Mouse (Mus musculus): ENCODE results near the gene Gm9736. TPM values are rescaled to one million over a fixed set of nuclear protein-coding genes. Genes with fewer than 3 reads are reported as not detected.
"Not testable (repeated sequence)": the region's sequence is repeated elsewhere in the genome, so short reads cannot be mapped to it uniquely, and the experiment has no call there.

Gm9736 gene
- polyA plus RNA-seq (2016; fragmentation: Nextera tagmentation; extraction: Ambion mirVana), result not detected in 2 replicates

DNA sequence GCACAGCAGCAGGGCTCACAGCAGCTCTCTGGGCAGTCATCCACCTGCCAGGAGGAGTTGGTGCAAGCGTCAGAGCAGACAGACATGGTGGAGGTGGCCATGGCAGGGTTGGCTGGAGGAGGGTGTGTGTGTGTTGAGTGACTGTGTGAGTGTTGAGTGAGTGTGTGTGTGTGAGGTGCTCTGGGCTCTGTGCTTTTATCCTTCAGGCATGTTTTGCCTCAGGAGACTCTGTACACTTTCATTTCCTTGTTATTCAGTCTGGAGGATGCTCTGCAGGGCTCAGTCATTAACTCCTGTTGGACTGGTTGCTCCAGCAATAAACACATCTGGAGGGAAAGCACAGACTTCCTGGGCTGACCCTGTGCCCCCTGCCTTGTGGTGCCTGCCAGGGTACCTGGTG is at the start of gene Gm9736:
Gm9736 (minus strand) TSS at position 101 of the 400 bp plus-strand sequence.
- WGBS, result 82% methylated on average over 1 of the region's 1 CpGs

DNA sequence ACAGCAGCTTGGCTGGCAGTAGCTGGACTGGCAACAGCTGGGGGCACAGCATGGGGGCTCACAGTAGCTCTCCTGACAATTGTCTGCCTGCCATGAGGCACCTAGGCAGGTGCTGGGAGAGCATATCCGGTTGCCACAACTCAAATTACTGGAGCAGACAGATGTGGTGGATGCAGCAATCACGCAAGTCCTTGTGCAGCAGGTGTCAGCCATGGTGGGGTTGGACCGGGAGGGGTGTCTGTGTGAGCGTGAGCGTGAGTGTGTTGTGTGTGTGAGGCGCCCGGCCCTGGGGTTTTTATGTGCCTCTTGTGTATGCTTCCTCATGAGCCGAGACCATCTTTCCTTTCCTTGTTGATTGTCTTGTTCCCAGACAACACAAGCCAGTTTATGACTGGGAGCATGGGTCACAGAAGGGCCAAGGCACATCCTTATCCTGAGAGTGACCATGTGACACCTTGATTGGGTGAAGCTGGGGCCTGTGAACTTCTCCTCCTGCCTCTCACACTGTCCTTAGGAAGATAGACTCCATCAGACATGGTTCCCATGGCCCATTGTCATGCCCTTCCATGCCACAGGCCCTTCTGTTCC is 47.9 kb upstream of the Gm9736 start, which contains the start of gene Gm19668:
Gm19668 (minus strand) TSS at position 213 of the 588 bp plus-strand sequence.
- DNase-seq (ENCODE audit: low spot score), result no peak
- Histone ChIP-seq H3K9me3 (replicated peaks) (no peaks in the 10 kb centered on the region), H3K36me3 (no peaks in the 10 kb centered on the region), H3K4me1 (peaks cover 19% of the 10 kb centered on the region), H3K4me3 (no peak within 1 kb of the TSS), H3K27me3 (ENCODE audit: low read depth, poor library complexity, severe bottlenecking) (no peaks in the 10 kb centered on the region), H3K27ac (replicated peaks) (peak within 1 kb of the TSS; percentile 69)
- 70% methylated on average over 8 of the region's 8 CpGs for WGBS

More for the DNA sequence above, at the start of gene Gm9736:
- not testable (repeated sequence) for H3K36me3 ChIP-seq; H3K9me3 ChIP-seq (replicated peaks); H3K4me3 ChIP-seq; DNase-seq (ENCODE audit: low spot score); H3K4me1 ChIP-seq; H3K27ac ChIP-seq (replicated peaks); H3K27me3 ChIP-seq (ENCODE audit: low read depth, poor library complexity, severe bottlenecking)

DNA sequence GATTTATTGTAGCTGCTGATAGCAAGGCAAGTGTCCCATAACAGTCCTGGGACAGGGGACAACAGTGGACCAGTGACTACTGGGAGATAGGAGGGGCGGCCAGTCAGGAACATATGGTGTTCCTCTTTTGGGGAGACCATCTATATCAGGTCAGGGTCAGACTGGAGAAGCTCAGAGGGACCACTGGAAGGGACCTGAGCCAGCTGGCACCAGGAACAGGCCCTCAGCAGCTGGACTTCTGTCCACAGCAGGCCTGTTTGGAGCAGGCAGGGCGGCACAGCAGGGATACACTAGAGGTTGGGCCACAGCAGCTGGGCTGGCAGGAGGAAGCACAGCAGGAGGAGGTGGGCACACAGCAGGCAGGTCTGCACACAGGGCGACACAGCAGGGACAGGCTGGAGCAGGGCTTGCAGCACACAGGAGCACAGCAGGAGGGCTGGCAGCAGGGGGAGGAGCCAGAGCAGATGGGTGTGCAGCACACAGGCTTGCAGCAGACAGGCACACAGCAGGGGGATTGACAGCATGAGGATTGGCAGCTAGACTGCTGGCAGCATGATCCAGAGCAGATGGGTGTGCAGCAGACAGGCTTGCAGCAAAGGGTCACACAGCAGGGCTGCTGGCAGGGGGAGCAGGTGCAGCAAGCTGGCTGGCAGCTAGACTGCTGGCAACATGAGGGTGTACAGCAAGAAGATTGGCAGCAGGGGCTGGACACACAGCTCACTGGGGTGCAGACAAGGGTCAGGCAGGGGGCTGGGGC is 47.2 kb upstream of the Gm9736 start:
- not testable (repeated sequence) for H3K27me3 ChIP-seq (ENCODE audit: low read depth, poor library complexity, severe bottlenecking); H3K9me3 ChIP-seq (replicated peaks); H3K36me3 ChIP-seq; DNase-seq (ENCODE audit: low spot score); H3K4me3 ChIP-seq
- WGBS, result 32% methylated on average over 3 of the region's 3 CpGs
- peaks cover 21% of the 10 kb centered on the region for H3K4me1 ChIP-seq
- H3K27ac ChIP-seq (replicated peaks), result peak overlapping the region; percentile 69

DNA sequence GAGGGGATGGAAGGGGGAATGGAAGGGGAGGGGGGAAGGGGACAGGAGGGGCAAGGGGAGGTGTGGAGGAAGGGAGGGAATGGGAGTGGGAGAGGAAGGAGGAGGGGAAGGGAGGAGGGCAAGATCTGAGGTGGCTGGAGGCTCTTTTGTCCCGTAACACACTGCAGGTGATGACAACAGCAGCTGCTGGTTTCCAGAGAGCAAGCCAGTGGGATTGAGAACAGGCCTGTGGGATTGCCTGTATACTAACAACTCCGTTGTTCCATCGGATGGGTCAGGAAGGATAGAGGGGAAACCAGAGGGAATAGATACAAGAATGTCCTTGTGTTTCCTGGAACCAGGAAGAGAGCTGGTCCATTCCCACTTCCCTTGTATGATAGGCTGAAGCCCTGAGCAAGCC is 46.5 kb upstream of the Gm9736 start:
- WGBS, result 23% methylated on average over 3 of the region's 3 CpGs
- no peak overlapping the region for H3K4me3 ChIP-seq
- no peaks in the 10 kb centered on the region for H3K9me3 ChIP-seq (replicated peaks)
- H3K4me1 ChIP-seq, result peaks cover 22% of the 10 kb centered on the region
- DNase-seq (ENCODE audit: low spot score), result no peak
- peak overlapping the region; percentile 69 for H3K27ac ChIP-seq (replicated peaks)
- H3K27me3 ChIP-seq (ENCODE audit: low read depth, poor library complexity, severe bottlenecking), result no peaks in the 10 kb centered on the region
- no peaks in the 10 kb centered on the region for H3K36me3 ChIP-seq

DNA sequence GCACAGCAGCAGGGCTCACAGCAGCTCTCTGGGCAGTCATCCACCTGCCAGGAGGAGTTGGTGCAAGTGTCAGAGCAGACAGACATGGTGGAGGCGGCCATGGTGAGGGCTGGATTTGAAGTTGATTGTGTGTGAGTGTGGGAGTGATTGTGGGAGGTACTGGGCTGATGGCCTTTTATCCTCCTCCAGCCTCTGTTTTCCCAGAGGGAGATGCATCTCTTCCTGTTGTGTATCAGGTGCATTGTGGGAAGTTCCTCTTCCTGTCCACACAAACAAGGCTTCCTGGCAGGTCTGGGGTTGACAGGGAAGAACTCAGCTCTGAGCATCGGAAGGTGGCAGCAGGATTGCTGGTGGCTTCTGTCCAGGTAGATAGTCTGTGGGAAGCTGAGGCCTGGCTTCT is 43.8 kb upstream of the Gm9736 start, which contains the start of gene Gm9639:
Gm9639 (minus strand) TSS at position 101 of the 400 bp plus-strand sequence.
- WGBS, result 57% methylated on average over 2 of the region's 2 CpGs
- H3K4me1 ChIP-seq, result peaks cover 22% of the 10 kb centered on the region
- no peaks in the 10 kb centered on the region for H3K36me3 ChIP-seq
- H3K27me3 ChIP-seq (ENCODE audit: low read depth, poor library complexity, severe bottlenecking), result no peaks in the 10 kb centered on the region
- no peaks in the 10 kb centered on the region for H3K9me3 ChIP-seq (replicated peaks)
- no peak for DNase-seq (ENCODE audit: low spot score)
- peak within 1 kb of the TSS; percentile 59 for H3K27ac ChIP-seq (replicated peaks)
- H3K4me3 ChIP-seq, result no peak within 1 kb of the TSS

DNA sequence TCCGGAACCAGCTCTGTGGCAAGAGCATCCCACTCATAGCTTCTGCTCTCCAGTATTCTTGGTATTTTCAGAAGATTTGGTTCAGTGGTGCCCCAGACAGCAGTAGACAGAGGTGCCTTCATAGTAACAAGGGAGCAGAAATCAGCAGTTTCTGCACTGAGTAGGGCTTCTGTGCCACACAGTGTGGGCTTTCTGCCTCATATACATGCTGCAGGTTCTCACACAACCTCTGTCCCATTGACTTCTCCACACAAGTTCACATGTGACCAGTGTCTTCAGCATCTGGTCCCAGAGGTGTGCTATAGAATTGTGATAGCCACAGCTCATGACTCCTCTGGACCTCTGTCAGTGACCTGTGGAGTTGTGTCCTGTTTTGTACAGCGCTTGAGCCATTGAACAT is 37.5 kb upstream of the Gm9736 start:
- Histone ChIP-seq H3K9me3 (replicated peaks) (no peaks in the 10 kb centered on the region), H3K36me3 (no peaks in the 10 kb centered on the region), H3K4me1 (0 out of 2 replicates have a peak, but pooled peaks cover 3% of the 10 kb centered on the region), H3K27me3 (ENCODE audit: low read depth, poor library complexity, severe bottlenecking) (no peaks in the 10 kb centered on the region), H3K4me3 (no peak overlapping the region), H3K27ac (replicated peaks) (no peak overlapping the region)
- no peak for DNase-seq (ENCODE audit: low spot score)
- WGBS, result 85% methylated on average over 2 of the region's 2 CpGs

DNA sequence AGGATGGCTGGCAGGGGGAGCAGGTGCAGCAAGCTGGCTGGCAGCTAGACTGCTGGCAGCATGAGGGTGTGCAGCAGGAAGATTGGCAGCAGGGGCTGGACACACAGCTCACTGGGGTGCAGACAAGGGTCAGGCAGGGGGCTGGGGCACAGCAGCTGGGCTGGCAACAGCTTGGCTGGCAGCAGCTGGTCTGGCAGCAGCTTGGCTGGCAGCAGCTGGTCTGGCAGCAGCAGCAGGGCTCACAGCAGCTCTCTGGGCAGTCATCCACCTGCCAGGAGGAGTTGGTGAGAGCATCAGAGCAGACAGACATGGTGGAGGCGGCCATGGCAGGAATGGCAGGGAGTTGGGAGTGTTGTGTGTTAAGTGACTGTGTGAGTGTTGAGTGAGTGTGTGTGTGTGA is 36.7 kb upstream of the Gm9736 start, which contains the start of gene Gm7137:
Gm7137 (minus strand) TSS at position 325 of the 400 bp plus-strand sequence.
- H3K27me3 ChIP-seq (ENCODE audit: low read depth, poor library complexity, severe bottlenecking); H3K4me3 ChIP-seq; H3K4me1 ChIP-seq; H3K36me3 ChIP-seq; H3K9me3 ChIP-seq (replicated peaks); DNase-seq (ENCODE audit: low spot score); H3K27ac ChIP-seq (replicated peaks): not testable (repeated sequence)
- WGBS, result 53% methylated on average over 1 of the region's 1 CpGs

DNA sequence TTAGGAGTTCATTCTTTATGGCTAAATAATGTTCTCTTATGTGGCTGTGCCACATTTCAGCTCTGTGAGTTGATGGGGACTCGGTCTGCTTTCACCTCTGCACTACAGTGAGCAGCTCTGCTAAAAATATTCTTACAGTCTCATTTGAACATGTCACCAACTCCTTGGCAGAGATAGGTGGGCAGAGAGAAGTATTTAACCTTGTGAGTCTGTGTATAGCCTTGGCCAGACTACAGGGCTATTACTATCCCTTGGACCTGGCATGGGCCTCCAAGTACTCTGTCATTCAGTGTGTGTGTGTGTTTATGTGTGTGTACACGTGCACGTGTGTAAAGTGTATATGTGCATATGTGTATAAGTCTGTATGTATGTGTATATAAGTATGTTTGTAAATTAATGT is 32.2 kb upstream of the Gm9736 start:
- H3K27me3 ChIP-seq (ENCODE audit: low read depth, poor library complexity, severe bottlenecking); H3K4me1 ChIP-seq; H3K27ac ChIP-seq (replicated peaks); H3K4me3 ChIP-seq; DNase-seq (ENCODE audit: low spot score); H3K36me3 ChIP-seq; H3K9me3 ChIP-seq (replicated peaks): not testable (repeated sequence)
- 100% methylated on average over 1 of the region's 3 CpGs for WGBS

DNA sequence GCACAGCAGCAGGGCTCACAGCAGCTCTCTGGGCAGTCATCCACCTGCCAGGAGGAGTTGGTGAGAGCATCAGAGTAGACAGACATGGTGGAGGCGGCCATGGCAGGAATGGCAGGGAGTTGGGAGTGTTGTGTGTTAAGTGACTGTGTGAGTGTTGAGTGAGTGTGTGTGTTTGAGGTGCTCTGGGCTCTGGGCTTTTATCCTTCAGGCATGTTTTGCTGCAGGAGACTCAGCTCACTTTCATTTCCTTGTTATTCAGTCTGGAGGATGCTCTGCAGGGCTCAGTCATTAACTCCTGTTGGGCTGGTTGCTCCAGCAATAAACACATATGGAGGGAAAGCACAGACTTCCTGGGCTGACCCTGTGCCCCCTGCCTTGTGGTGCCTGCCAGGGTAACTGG is 31.3 kb upstream of the Gm9736 start, which contains the start of gene Gm3250:
Gm3250 (minus strand) TSS at position 101 of the 400 bp plus-strand sequence.
- H3K9me3 ChIP-seq (replicated peaks); H3K4me1 ChIP-seq; H3K27ac ChIP-seq (replicated peaks); DNase-seq (ENCODE audit: low spot score); H3K36me3 ChIP-seq; H3K27me3 ChIP-seq (ENCODE audit: low read depth, poor library complexity, severe bottlenecking); H3K4me3 ChIP-seq: not testable (repeated sequence)
- WGBS, result no CpG with 5 or more reads among the region's 1 CpGs

DNA sequence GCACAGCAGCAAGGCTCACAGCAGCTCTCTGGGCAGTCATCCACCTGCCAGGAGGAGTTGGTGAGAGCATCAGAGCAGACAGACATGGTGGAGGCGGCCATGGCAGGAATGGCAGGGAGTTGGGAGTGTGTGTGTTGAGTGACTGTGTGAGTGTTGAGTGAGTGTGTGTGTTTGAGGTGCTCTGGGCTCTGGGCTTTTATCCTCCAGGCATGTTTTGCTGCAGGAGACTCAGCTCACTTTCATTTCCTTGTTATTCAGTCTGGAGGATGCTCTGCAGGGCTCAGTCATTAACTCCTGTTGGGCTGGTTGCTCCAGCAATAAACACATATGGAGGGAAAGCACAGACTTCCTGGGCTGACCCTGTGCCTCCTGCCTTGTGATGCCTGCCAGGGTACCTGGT is 25.7 kb upstream of the Gm9736 start, which contains the start of gene Gm7138:
Gm7138 (minus strand) TSS at position 101 of the 400 bp plus-strand sequence.
- H3K9me3 ChIP-seq (replicated peaks); H3K4me3 ChIP-seq; DNase-seq (ENCODE audit: low spot score); H3K4me1 ChIP-seq; H3K27me3 ChIP-seq (ENCODE audit: low read depth, poor library complexity, severe bottlenecking); H3K27ac ChIP-seq (replicated peaks); H3K36me3 ChIP-seq: not testable (repeated sequence)
- 59% methylated on average over 1 of the region's 1 CpGs for WGBS

DNA sequence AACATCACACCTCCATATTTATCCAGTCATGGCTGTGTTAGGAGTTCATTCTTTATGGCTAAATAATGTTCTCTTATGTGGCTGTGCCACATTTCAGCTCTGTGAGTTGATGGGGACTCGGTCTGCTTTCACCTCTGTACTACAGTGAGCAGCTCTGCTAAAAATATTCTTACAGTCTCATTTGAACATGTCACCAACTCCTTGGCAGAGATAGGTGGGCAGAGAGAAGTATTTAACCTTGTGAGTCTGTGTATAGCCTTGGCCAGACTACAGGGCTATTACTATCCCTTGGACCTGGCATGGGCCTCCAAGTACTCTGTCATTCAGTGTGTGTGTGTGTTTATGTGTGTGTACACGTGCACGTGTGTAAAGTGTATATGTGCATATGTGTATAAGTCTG is 21.0 kb upstream of the Gm9736 start:
- H3K9me3 ChIP-seq (replicated peaks); H3K4me1 ChIP-seq; DNase-seq (ENCODE audit: low spot score); H3K4me3 ChIP-seq; H3K36me3 ChIP-seq; H3K27ac ChIP-seq (replicated peaks); H3K27me3 ChIP-seq (ENCODE audit: low read depth, poor library complexity, severe bottlenecking): not testable (repeated sequence)
- WGBS, result 83% methylated on average over 2 of the region's 3 CpGs

DNA sequence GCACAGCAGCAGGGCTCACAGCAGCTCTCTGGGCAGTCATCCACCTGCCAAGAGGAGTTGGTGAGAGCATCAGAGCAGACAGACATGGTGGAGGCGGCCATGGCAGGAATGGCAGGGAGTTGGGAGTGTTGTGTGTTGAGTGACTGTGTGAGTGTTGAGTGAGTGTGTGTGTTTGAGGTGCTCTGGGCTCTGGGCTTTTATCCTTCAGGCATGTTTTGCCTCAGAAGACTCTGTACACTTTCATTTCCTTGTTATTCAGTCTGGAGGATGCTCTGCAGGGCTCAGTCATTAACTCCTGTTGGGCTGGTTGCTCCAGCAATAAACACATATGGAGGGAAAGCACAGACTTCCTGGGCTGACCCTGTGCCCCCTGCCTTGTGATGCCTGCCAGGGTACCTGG is 20.1 kb upstream of the Gm9736 start, which contains the start of gene Gm3238:
Gm3238 (minus strand) TSS at position 101 of the 400 bp plus-strand sequence.
- not testable (repeated sequence) for H3K27ac ChIP-seq (replicated peaks); DNase-seq (ENCODE audit: low spot score); H3K36me3 ChIP-seq; H3K27me3 ChIP-seq (ENCODE audit: low read depth, poor library complexity, severe bottlenecking); H3K9me3 ChIP-seq (replicated peaks); H3K4me1 ChIP-seq; H3K4me3 ChIP-seq
- 60% methylated on average over 1 of the region's 1 CpGs for WGBS

DNA sequence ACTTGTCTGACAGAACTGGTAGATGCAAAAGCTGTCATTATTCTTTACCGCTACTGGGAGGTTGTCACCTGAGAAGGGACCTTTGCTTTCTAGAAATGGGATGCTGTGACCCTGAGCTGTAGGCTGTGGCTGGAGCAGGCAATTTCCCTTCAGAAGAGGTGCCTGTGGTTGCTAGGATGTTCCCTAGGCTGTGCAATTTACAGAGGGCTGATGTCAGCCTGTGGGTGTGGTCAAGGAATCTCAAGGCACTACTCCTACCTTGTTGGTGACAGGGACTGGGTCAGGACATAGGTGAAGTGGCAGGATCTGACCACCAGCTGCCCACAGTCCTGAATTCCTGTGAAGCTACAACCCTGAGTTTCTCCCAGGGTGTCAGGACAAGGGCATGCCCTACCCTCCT is 18.6 kb upstream of the Gm9736 start:
- Histone ChIP-seq H3K27ac (replicated peaks) (no peak overlapping the region), H3K9me3 (replicated peaks) (no peaks in the 10 kb centered on the region), H3K4me3 (no peak overlapping the region), H3K4me1 (no peaks in the 10 kb centered on the region), H3K36me3 (no peaks in the 10 kb centered on the region), H3K27me3 (ENCODE audit: low read depth, poor library complexity, severe bottlenecking) (no peaks in the 10 kb centered on the region)
- 83% methylated on average over 1 of the region's 1 CpGs for WGBS
- no peak for DNase-seq (ENCODE audit: low spot score)
